Mouse (Mus musculus) left cerebral cortex, adult 8-10 months (tissue): ENCODE measurements at regions not wholly inside any gene's neighbourhood (a gene's known extent, or its start where the extent isn't known, plus 50 kb on each side); places are given as distances from the start of the nearest gene placed in this dataset.

Source experiments
- DNase-seq, 2 experiments: peaks; one replicate each; pipeline ENCODE4 v3.0.0; 2022; ENCODE audit warnings: low spot score in 2 of 2

DNA sequence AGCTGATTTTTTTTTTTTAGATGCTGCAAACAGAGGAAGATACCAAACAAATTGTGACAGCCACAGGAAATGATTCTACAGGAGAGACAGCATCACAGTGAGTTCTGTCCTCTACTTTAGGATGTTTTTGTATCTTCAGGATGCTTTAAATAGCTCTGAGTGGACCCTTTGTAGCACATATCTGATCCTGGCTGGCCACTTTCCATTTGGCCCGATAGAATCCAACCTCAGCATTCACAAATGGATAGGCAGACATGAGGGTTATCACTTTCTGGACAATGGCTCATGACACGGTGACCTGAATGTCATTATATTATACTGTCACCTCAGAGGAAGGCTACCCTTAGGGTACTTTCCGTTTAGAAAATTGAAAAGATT is 379.3 kb downstream of the Gm10295 start:
- no peak for DNase-seq

DNA sequence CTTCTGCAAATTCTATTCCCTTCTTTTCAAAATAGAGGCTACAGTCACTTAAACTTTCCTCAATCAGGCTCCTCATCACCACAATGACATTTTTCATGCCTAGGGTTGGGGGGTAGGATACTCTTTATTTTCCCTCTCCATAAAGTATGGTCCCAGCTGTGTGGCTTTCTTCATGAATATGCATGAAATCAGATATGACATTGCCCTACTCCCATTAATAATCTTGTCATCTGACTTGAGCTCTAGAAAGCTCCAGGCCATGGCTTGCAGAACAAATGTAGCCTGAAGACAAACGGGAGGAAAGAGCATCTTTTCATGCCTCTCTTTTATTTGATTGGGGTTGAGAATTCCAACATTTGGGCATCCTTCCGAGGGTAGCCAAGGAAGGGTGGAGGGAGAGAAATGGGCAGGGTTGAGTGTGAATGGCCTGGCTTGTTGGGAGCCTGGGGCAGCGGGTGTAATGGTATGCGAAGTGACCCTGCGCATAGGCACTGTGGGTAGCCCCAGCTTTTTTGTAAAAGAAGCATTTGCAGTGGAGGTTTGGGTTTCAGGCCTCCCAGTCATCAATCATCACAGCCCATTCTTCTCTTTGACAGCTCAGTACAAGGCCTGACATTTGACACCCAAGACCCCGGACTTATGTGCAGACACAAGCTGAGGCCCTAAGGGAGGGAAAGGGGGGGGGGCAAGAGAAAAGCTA is 379.8 kb downstream of the Gm10295 start:
- no peak for DNase-seq

DNA sequence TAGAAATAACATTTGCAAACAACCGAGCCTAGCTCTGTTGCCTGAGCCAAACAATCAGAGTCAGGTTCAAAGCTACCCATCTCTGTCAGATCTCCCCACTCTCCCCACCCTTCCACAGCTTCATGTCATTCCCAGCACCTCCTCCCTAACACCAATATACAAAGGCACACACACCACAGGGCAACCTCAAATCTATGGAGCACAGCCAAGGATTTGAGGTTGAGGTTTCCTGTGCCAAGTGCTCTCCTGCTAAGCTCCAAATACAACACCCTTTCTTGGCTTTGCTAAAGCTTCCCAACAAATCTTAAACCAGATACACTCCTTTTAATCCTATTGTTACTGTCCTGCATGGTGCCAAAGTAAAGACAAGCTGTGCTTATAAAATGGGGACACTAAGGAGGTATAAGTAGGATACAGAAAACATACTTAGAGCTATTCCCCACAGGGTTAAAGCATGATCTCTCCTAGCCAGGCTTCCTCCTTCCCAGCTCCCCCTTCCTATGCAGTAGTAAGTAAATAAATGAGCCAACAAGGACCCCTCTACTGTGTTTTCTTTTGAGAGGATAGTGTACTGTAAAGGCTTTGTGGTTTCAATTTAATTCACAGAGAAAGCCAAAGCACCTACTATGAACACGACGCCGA is 398.8 kb downstream of the Gm10295 start:
- DNase-seq: no peak

DNA sequence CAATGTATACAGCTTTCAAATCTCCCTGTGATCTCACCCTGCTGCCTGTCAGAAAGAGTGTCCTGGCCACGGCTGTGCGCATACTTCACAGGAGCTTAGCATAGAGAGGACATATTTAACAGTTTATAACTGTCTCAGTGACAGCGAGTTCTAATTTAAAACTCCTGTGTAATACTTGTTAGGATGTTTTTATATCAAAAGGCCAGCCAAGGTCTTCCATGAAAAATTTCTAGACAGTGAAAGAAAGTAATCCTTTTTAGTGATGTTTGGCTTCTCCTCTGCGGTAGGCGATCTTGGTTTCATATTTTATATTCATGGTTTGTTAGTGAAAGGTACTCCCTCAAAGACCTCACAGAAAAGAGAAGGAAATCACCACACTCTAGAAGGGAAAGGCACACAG is 403.0 kb downstream of the Gm10295 start:
- DNase-seq: no peak

DNA sequence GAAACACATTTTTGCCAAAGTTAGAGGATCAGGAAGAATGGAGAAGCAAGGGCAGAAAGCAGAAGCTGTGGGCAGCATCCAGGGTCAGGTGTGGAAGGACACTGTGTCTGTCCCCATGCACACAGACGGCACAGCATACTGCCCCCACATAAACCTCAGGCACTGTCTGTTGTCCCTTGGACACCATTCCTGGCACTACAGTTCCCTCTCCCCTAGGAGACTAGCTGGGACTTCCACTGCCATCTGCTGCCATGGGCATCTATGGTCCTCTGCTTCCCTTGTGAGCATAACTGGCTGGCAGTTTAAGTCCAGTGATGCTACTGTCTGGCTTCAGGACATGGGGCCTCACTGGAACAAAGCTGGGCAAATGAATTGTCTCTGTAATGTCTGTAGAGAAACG is 405.0 kb downstream of the Gm10295 start:
- no peak for DNase-seq

DNA sequence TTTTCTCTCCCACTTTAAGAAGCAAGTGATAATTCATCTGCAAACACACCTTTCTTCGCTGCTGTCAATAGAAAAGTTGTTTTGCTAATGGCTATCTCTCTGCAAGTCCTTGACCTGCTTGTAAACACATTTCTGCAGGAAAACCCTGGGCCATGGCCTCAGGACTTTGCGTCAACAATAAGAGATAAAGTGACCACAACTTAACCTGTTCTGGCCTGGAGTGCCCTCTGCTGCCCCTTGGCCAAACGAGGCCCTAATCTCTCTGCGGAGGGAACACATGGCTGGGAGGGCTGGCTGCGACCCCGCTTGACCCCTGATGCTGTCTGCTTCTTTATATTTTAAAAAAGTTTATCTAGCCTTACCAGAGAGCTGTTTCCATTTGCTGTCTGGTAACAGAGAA is 420.4 kb downstream of the Gm10295 start:
- DNase-seq: no peak

DNA sequence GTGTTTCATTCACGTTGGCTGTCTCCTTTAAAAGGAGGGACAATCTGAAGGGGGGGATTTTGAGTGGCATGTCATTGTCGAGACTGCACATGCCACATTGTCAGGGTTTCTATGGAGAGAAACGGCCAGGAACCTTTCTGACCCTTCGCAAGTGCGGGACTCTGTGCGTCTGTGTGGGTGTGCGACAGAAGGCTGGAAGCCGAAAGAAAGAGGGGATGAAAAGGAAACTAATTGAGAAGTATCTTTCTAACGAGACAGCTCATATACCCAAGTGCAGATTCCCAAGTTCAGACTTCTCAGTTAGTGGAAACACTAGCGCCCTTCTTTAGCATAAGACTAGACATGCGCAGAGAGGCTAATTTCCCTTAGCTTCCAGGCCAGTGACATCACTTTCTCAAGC is 421.4 kb downstream of the Gm10295 start:
- no peak for DNase-seq

DNA sequence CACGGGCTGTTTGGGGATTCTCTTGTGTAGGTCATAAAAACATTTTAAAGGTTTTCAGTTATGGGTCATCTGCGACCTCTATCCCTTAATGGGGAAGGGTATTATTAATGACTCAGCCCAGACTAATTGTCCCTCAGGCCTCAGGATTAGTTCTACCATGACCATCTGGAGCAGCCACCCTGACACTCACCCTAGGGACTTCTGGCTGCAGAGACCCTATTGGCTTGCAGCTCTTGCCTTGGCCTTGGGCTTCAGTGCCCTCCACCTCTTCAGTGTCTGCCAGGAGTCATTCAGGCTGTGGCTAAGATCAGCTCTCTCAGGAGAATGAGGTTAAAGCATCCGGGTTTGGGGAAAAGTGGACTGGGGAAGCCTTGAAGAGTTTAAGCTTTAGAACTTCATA is 423.3 kb downstream of the Gm10295 start:
- DNase-seq: no peak

DNA sequence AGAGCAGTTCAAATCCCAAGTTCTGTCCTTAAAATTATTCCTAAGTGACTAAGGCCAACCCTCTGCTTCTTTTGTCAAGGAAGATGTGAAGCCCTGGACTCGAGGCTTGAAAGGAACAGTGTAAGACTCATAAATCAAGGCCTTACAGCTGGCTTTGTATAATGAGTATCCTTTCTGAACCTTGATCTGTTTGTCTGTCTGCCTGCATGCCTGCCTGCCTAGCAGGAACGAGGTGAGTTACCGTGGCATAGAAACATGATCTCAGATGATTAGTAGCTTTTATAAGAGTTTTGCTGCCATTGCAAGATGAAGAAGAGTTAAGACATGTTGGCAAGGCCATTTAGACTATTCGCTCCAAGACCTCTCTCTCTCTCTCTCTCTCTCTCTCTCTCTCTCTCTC is 434.3 kb downstream of the Gm10295 start:
- no peak for DNase-seq

DNA sequence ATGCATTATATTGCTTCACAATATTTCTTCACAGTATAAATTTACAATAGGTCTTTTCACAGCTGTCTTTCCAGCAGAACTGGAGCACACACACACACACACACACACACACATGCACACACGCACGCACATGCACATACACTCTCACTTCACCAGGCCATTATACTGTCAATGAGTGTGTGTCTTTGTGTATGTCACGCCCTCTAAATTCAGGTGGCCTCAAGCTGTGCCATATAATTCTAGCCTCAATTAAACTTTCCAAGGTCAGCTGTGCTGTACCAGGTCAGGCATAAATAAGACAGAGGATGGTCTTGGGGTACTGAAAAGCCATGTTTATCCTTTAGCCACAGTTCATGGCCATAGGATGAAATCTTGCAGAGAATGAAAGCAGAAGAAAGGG is 442.4 kb downstream of the Gm10295 start:
- no peak for DNase-seq

DNA sequence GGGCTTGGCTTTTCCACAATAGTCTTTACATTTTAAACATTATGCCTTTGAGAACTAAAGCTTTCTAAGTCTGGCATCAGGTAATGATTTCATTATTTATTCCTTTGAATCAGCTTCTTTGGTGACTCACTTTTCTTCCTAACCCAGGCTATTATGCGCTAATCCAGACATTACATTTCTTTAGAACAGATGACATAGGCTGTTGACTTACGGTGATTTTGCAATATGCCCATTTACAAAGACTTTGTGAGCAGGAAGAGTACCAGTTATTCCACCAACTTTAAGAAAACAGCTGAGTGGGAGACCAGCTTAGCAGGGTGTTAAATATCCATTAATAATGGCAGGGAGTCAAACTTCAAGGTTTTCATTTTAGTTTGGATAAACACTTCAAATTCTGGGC is 459.6 kb downstream of the Gm10295 start:
- no peak for DNase-seq

DNA sequence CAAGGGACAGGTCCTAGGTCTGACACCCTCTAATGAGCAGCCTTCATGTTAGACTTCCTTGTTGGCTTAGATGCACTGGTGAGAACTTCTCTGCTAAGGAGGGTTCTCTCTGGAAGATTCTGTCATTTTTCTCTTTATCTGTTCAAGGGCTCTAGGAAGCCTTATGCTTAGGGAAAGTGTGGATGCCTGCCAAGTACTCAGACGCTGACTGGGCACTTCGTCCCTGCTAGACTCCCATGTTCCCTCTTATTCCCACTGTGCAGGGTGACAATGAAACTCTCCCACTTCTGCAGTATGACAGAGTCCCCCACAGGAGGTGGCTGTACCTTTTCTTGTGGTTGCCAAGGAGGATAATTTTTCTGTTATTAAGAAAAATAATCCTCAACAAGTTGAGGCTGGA is 470.8 kb downstream of the Gm10295 start:
- no peak for DNase-seq

DNA sequence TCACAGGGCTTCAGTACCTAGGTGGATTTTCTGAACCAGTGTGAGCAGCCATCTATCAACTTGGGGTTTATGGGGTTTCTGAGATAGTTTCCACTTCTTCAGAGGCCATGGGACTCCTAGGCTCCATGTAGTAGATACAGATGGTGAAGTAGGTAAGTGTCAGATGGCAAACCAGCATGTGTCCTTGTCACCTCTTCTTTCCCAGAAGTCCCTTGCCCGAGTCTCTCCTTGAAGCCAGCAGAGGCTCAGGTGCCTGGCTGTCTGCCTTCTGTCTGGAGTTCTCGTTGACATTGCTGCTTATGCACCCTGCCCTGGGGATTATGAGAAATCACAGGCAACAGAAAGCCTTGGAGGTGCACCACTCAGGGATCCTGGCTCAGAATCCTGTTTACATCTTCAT is 476.9 kb downstream of the Gm10295 start:
- no peak for DNase-seq

DNA sequence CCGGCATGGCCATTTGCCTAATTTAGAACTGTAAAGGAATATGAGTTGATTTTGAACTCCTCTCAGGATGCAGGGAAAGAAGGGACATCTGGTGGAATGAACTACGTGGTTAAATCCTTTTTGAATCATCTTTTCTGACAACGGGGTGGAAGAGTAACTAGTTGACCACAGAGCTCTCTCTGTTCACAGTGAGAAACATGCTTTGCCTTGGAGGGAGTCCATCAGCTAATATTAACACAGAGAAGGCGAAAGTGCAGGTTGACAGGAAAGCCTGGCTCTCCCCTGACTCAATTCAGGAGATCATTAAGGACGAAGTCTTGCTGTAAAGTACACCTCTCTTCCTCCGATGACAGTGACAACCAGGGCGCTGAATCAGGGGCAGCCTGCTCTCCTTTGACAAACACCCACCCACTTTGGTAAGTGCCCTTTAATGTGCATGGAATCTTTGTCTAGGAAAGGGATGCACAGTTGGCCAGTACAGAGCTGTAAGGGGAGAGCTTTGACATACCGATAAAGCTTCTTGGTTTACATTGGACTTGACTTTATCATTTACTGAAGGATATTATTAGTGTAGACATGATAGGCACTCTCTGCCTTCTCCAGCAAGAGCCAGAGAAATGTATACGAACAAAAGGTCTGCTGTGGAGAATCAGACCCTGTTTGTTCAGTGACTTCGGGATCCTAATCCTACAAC is 480.3 kb downstream of the Gm10295 start:
- DNase-seq: no peak

DNA sequence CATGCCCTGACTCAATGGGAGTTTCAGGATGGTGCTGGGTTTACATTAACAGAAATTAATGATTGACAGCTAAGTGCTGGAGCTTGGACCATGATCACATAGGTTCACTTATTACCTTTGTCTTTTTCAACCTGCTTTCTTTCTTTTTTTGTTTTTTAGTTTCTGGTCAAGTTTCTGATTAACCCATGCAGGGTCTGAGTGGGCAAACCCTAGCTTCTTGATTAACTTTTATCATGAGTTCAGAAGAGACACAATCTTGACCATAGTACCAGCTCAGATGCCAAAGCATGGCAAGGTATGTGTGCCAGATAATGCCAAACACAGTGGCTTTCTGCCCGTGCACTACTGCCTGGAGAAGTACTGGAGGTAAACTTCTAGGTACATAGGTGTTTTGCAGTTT is 482.2 kb downstream of the Gm10295 start:
- DNase-seq: no peak

DNA sequence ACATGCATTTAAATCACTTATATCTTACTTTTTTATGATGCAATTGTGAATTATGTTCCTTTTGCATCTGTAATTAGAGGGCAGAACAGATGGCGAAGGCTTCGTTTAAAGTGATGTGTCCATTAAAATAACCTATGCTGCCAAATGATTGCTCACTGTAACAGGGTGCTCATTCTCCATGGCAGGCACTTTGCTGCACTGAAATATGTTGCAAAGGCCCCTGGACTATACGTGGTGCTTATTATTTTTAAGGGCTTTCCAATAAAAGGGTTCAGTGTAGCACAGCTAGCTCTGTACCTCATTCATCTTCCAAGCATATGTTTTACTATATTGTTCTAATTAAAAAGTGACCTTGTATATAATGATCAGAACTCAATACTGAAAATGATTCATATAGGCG is 491.3 kb downstream of the Gm10295 start:
- DNase-seq: no peak

DNA sequence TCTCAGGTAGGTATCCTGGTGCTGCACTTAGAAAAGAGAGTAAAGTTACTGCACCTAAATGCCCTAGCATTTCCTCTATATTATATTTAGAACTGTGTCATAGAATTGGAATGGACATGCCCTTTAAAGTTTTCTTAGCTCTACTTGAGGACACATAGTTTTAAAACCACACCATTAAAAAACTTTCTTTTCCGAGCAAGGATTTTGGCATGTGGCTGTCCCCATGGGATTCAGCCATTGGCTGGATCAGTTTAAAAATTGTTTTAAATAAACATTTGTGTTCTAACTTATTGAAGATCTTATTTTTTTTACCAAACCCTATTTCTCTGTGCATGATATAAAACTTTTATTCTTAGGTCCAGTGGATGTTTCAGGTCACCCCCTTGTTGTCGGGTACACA is 484.2 kb upstream of the Nr2f2 start:
- DNase-seq: no peak

DNA sequence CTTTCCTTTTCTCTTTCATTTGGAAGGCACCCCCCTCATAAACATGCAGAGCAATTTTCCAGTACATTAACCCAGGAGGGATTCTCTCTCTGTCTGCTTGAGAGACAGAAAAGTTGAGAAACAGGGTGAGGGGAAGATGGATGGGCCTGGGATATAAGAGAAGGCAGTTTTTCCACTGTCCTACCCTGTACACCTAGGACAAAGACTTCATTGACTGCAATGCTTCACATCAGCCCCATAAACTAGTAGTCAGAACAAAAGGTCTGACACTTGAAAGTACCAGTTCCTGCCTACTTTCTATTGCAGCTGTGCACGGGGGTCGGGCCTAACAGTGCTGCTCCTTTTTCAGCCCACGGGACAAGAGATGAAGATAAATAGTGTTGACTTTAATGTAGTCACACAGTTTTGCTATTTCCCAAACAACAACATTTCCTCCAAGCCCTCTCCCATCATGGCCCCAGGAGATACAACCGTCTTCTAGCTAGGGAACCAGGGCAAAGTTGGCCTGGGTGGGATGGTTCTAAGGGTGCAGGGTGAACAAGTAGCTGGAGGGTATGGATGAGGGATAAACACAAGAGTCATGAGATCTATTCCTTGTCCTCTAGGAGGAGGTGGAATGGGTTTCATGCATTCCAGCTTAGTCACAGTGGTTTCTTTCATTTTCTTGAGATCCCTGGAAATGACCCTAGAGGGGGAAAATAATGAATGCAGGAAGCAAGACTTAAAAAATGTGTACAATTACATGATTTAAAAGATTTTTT is 481.7 kb upstream of the Nr2f2 start:
- DNase-seq: no peak

DNA sequence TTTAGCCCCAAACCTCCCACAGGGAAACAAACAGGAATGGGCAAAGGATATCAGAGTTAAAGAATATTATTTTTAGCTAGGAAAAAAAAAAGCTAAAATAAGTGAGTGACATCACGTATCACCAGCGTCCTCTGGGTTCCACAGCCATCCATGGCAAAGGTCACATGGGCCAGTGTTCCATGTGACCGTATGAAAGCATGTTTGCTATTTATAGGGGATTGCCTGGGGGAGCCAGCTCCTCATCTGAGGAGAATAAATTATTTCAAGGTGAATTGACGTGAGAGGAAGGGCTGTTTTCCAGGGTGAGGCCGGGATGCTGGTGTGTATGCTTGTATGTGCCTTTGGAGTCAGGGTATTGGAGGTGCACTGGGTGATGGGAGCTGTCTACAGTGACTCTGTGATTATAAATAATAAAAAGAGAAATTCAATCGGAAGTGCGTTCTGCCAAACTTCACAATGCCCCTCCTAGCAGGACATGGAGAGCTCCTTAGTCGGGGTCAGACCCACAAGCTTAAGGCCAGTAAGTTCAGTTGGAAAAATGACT is 481.0 kb upstream of the Nr2f2 start:
- DNase-seq: no peak

DNA sequence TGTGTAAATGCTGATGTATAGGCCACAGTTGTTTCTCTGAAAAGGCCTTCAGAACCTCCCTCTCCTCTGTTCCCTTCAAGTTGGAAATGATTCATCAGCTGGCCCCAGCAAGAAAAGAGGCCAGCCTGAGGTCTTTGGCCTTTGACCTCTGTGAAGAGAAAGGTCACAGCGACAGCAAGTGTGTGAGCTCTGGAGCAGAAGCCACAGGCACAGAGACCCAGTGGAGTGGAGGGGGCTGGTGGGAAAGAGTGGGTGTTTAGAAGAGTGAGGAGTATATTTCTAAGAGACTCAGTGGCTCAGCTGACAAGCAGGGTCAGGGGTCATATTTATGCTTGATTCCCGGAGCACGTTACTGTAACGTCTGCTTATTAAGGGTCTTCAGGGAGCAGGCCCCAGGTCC is 479.5 kb upstream of the Nr2f2 start:
- no peak for DNase-seq

DNA sequence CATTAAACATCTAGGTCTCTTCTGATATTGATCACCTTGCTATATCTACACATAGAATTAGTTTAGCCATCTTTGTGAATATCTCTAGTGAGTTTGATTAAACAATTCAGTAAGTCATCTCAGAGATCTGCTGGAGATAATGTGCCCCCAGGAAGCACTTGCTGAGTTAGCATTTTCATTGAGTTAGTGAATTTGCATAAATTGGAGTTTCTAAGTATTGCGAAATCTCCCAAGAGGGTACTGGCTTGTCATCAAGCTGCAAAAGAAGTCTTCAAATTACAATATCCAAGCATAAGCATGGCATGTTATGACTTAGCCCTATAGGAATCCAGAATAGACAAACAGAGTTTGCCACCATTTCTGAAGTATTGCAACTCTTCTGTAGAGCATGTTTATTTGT is 473.6 kb upstream of the Nr2f2 start:
- no peak for DNase-seq

DNA sequence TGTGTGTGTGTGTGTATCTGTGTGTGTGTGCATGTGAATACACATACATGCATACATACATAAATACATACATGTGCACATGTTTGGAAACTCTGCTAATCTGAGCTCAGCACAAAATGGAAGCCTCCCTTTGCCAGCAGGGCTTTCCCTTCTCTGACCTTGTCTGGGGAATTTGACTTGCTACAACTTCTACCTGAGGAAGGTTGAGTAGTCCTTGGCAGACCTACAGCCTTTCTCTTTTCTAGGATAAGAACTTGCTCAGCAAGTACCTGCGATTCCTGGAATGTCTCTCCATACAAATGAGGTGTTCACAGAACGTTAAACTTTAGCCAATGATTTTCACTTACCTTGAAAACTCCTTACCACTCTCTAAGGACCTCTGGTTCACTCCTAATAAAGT is 472.7 kb upstream of the Nr2f2 start:
- DNase-seq: no peak
